Mouse (Mus musculus) myocyte (in vitro differentiated cells): ENCODE measurements around the gene Olfr373.

ENCODE experiments used
- E2F4 ChIP-seq: IDR thresholded peaks from one replicate; pipeline ENCODE4 v1.6.1; 2011; ENCODE audit warnings: mild to moderate bottlenecking, control low read depth, moderate library complexity; ENCODE audit not compliant: insufficient read depth
- MAX ChIP-seq: IDR thresholded peaks from one replicate; pipeline ENCODE4 v1.6.1; 2011; ENCODE audit warnings: low read depth, mild to moderate bottlenecking, control low read depth
- MYOD1 ChIP-seq, 3 experiments: IDR thresholded peaks; one replicate each; pipeline ENCODE4 v1.6.1; 2011; ENCODE audit warnings: control low read depth in 2 of 3, low read depth in 2 of 3, mild to moderate bottlenecking in 2 of 3, moderate library complexity in 1 of 3; ENCODE audit not compliant: insufficient read length in 2 of 3, control insufficient read depth in 1 of 3
- POLR2A ChIP-seq: IDR thresholded peaks from one replicate; pipeline ENCODE4 v1.6.1; 2011; ENCODE audit warnings: low read depth, mild to moderate bottlenecking, control low read depth, moderate library complexity; ENCODE audit not compliant: insufficient read length
- POLR2AphosphoS2 ChIP-seq: IDR thresholded peaks from one replicate; pipeline ENCODE4 v1.6.1; 2011; ENCODE audit warnings: low read depth, control low read depth; ENCODE audit not compliant: insufficient read length
- SRF ChIP-seq: IDR thresholded peaks from one replicate; pipeline ENCODE4 v1.6.1; 2011; ENCODE audit warnings: low read depth; ENCODE audit not compliant: control insufficient read depth, insufficient read length
- TCF12 ChIP-seq: IDR thresholded peaks from one replicate; pipeline ENCODE4 v1.6.1; 2011; ENCODE audit warnings: mild to moderate bottlenecking, control low read depth; ENCODE audit not compliant: poor library complexity, insufficient read depth, severe bottlenecking
- USF1 ChIP-seq: IDR thresholded peaks from one replicate; pipeline ENCODE4 v1.6.1; 2011; ENCODE audit warnings: low read depth, mild to moderate bottlenecking, control low read depth, moderate library complexity

DNA sequence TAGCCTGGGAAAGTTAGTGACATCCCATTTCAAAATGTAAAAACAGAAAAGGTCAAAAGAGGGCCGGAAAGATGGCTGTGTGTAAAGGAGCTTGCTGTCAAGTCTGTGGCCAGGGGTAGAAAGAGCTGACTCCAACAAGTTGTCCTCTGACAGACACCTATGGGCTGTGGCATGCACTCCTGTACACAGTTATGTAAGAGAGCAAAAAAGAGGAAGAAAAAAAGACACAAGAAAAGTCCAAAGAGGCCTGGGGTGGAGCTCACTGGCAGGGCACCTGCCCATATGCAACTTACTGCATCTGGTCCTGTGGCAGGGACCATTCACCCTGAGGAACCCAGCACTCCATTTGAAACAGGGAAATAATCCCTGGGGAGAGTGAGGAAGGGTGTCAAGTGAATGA is 40.5 kb upstream of the Olfr373 start:
- TF ChIP-seq POLR2A (no peak), MYOD1 (IDR thresholded peaks at IDR 0.05; ENCODE audit: control insufficient read depth in 1 of 3, insufficient read length in 2 of 3, low read depth in 2 of 3) (no peak), TCF12 (no peak), MAX (no peak), POLR2AphosphoS2 (no peak), E2F4 (no peak), SRF (no peak), USF1 (no peak)
